Mouse (Mus musculus): ENCODE results near the gene Maff.

Maff gene

GRCm38 (mm10) chr15:79329346-79329978 lies 17.0 kb upstream of the Maff start:
- DNase-seq (ENCODE audit: extremely low spot score, low spot score): no peak

GRCm38 (mm10) chr15:79329979-79330363 lies 16.4 kb upstream of the Maff start:
- DNase-seq (ENCODE audit: extremely low spot score, low spot score): no peak

GRCm38 (mm10) chr15:79330521-79330920 lies 15.9 kb upstream of the Maff start:
- DNase-seq (ENCODE audit: extremely low spot score, low spot score): no peak

- no peak for DNase-seq (ENCODE audit: extremely low spot score, low spot score)
Measured at GRCm38 (mm10) chr15:79333409-79333808, 13.0 kb upstream of the Maff start.

- no peak for DNase-seq (ENCODE audit: extremely low spot score, low spot score)
Measured at GRCm38 (mm10) chr15:79335061-79335655, 11.3 kb upstream of the Maff start.

- DNase-seq (ENCODE audit: extremely low spot score, low spot score): no peak
Measured at GRCm38 (mm10) chr15:79338978-79339377, 7.4 kb upstream of the Maff start.

- no peak for DNase-seq (ENCODE audit: extremely low spot score, low spot score)
Measured at GRCm38 (mm10) chr15:79342641-79343337, 3.6 kb upstream of the Maff start.

- no peak for DNase-seq (ENCODE audit: extremely low spot score, low spot score)
Measured at GRCm38 (mm10) chr15:79344627-79345026, 1.8 kb upstream of the Maff start.

- DNase-seq (ENCODE audit: extremely low spot score, low spot score): peak; percentile 94
Measured at GRCm38 (mm10) chr15:79347165-79347844, 884 bp downstream of the Maff start.

- DNase-seq (ENCODE audit: extremely low spot score, low spot score): no peak
Measured at GRCm38 (mm10) chr15:79347845-79348506, 1.6 kb downstream of the Maff start.

GRCm38 (mm10) chr15:79348651-79349050 lies 2.2 kb downstream of the Maff start:
- DNase-seq (ENCODE audit: extremely low spot score, low spot score): no peak

- no peak for DNase-seq (ENCODE audit: extremely low spot score, low spot score)
Measured at GRCm38 (mm10) chr15:79350866-79351265, 4.4 kb downstream of the Maff start.

GRCm38 (mm10) chr15:79351331-79351767 lies 4.9 kb downstream of the Maff start:
- no peak for DNase-seq (ENCODE audit: extremely low spot score, low spot score)

- no peak for DNase-seq (ENCODE audit: extremely low spot score, low spot score)
Measured at GRCm38 (mm10) chr15:79352479-79352878, 6.1 kb downstream of the Maff start.

GRCm38 (mm10) chr15:79353690-79354305 lies 7.4 kb downstream of the Maff start:
- DNase-seq (ENCODE audit: extremely low spot score, low spot score): no peak

- no peak for DNase-seq (ENCODE audit: extremely low spot score, low spot score)
Measured at GRCm38 (mm10) chr15:79354619-79355018, 8.2 kb downstream of the Maff start.

- DNase-seq (ENCODE audit: extremely low spot score, low spot score): no peak
Measured at GRCm38 (mm10) chr15:79356481-79356880, 10.1 kb downstream of the Maff start.

GRCm38 (mm10) chr15:79357036-79357911 lies 10.9 kb downstream of the Maff start:
- DNase-seq (ENCODE audit: extremely low spot score, low spot score): peak; percentile 75

GRCm38 (mm10) chr15:79357974-79358690 lies 11.7 kb downstream of the Maff start:
- DNase-seq (ENCODE audit: extremely low spot score, low spot score): peak; percentile 40
